Mouse (Mus musculus) E14TG2a.4 (cell line): ENCODE results near the gene Actl6b.

Source experiments
- H3K27me3 ChIP-seq: 2 replicates; pipeline ENCODE4 v1.6.1; 2014; ENCODE audit warnings: low read length, control low read depth; ENCODE audit not compliant: insufficient read depth
- H3K36me3 ChIP-seq: 2 replicates; pipeline ENCODE4 v1.6.1; 2014; ENCODE audit warnings: low read length, control low read depth; ENCODE audit not compliant: insufficient read depth
- H3K4me1 ChIP-seq: replicated peaks from 2 replicates; pipeline ENCODE4 v1.6.1; 2014; ENCODE audit warnings: low read depth, low read length, control low read depth
- H3K4me3 ChIP-seq: replicated peaks from 2 replicates; pipeline ENCODE4 v1.5.1; 2014; ENCODE audit warnings: mild to moderate bottlenecking, low read length
- H3K9me3 ChIP-seq: 2 replicates; pipeline ENCODE4 v1.6.1; 2014; ENCODE audit warnings: low read length, control low read depth
- CTCF ChIP-seq: conservative IDR thresholded peaks from 2 replicates; pipeline ENCODE4 v1.5.1; 2014; ENCODE audit warnings: low read length
- NANOG ChIP-seq: IDR thresholded peaks from 2 replicates; pipeline ENCODE4 v1.6.1; 2014; ENCODE audit warnings: borderline replicate concordance, low read length, mixed read lengths
- POU5F1 ChIP-seq: IDR thresholded peaks from 2 replicates; pipeline ENCODE4 v1.6.1; 2014; ENCODE audit warnings: low read length, borderline replicate concordance

Gene Actl6b

DNA sequence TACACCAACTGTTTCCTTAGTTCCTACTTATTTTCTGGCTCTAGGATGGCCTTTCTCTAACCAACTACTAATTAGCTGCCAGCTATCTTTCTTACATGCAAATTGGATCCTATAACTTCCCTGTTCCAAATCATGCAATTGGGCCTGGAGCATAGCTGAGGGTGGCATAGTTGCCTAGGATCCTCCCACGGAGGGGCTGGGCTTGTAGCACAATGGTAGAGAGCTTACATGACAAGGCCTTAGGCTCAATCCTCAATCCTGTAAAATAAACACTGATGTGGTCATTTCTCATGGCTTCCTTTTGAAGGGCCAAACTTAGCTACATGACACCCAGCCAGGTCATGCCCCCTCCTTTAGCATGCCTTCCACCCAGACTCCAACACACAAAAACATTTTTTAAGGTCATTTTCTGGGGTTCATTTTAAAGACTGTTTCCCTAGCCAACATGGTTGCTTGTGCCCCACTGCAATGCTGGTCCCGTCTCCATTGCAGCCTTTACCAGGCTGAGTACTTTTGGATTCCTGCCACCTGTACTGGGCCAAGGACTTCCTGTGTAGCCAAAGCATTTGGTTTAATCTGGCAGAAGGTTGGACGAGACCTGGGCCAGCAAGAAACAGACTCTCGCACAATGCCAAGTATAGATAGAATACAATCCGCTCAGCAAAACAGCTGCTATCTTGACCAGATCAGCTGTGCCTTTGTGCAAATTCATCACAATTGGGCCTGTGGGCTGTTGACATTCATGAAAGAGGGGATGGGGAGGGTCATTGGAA lies 11.4 kb upstream of the Actl6b start:
- Histone ChIP-seq H3K4me1 (0 out of 2 replicates have a peak, but pooled peaks cover 5% of the 10 kb centered on the region), H3K36me3 (no peaks in the 10 kb centered on the region), H3K9me3 (no peaks in the 10 kb centered on the region), H3K4me3 (no peak overlapping the region), H3K27me3 (0 out of 2 replicates have a peak, but pooled peaks cover 5% of the 10 kb centered on the region)
- TF ChIP-seq CTCF (no peak), POU5F1 (no peak), NANOG (no peak)

DNA sequence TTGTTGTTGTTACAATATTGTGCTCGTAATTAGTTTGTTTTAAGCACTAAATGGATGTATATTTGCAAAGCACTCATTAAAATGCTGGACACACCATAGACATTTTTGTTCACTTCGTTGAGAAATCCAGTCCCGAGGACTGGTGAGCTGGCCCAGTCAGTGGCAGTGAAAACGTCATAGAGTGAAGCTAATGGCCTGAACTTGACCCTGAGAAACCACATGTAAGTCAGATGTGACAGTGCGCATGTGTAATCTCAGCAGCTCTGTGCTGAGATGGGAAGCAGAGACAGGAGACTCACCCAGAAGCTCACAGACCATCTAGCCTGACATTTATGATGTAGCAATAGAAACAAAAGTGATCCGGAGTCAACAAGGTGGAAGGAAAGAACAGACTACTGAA lies 8.4 kb upstream of the Actl6b start:
- no peaks in the 10 kb centered on the region for H3K9me3 ChIP-seq
- TF ChIP-seq POU5F1: no peak
- H3K27me3 ChIP-seq: no peaks in the 10 kb centered on the region
- no peak overlapping the region for H3K4me3 ChIP-seq
- H3K36me3 ChIP-seq: no peaks in the 10 kb centered on the region
- H3K4me1 ChIP-seq: no peaks in the 10 kb centered on the region

DNA sequence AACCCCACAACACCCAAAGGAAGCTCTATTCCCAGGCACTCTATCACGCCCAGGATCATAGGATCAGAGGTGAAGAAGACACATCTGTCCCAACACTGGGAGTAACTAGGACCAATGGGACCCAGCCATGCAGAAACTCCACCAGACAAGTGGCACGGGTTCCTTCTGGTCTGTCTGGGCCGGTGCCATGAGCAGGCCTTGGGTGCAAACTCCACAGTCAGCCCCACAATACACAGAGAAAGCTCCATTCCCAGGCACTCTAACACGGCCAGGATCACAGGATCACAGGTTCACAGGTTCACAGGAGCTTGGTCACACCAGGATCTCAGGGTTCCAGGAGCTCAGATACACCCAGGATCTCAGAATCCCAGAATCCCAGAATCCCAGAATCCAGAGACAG lies 7.7 kb upstream of the Actl6b start:
- TF ChIP-seq POU5F1 (no peak), CTCF (no peak), NANOG (no peak)
- Histone ChIP-seq H3K27me3 (no peaks in the 10 kb centered on the region), H3K4me3 (no peak overlapping the region), H3K36me3 (no peaks in the 10 kb centered on the region), H3K4me1 (no peaks in the 10 kb centered on the region), H3K9me3 (no peaks in the 10 kb centered on the region)

DNA sequence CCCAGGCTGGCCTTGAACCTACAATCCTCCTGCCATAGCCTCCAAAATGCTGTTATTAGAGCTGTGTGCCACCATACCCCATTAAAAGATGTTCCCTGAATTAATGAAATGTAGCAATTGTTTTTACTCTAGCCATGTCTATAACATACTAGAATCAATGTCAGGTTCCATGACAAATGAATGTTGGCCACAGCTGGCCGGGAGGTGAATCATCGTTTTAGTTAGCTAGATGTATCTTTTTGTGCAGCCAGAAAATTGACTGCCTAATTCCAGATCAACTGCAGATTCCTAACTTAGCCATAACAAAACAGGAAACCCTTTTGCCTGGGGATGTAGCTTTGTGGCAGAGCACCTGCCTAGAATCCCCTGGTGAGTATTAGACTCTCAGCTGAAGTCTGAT lies 3.5 kb upstream of the Actl6b start:
- H3K27me3 ChIP-seq: peaks cover 19% of the 10 kb centered on the region
- no peak for TF ChIP-seq NANOG
- H3K9me3 ChIP-seq: no peaks in the 10 kb centered on the region
- H3K4me3 ChIP-seq: no peak overlapping the region
- peaks cover 17% of the 10 kb centered on the region for H3K4me1 ChIP-seq
- no peaks in the 10 kb centered on the region for H3K36me3 ChIP-seq

DNA sequence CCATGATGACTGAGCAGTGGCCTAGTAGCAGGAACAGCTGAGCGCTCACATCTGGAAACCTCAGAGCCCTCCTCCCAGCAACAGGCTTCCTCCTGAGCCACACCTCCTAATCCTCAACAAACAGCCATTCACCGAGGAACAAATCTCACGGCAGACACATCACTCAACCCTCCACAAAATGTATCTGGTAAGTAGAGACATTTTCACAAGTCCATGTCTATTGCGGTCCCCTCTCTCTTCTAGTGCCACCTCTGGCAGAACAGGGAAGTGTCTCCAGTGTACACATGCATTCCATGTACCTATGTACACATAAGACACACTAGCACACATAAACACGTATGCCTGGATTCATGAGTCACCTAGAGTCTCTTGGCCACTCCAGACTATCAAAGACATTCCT lies 2.2 kb upstream of the Actl6b start:
- Histone ChIP-seq H3K36me3 (no peaks in the 10 kb centered on the region), H3K9me3 (no peaks in the 10 kb centered on the region), H3K27me3 (peaks cover 31% of the 10 kb centered on the region), H3K4me3 (no peak overlapping the region), H3K4me1 (peaks cover 20% of the 10 kb centered on the region)
- TF ChIP-seq CTCF (peak; percentile 61), NANOG (no peak)

DNA sequence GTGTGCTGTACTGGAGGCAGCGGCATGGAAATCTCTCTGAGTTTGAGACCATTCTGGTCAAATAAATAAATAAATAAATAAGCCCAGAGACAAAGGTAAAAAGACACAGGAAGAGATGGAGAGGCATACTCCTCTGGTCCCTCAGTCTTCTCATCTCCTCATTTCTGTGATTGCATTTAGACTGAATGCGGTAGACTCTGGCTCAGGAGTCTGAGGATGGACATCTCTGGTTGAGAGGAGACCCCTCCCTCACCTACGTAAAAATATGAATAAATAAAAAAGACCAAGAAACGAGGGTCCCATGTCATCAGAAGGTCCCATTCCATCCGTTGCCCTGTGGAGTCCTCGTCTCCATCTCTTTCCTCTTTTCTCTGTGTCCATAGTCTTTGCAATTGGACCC lies 317 bp upstream of the Actl6b start:
- TF ChIP-seq CTCF (no peak), NANOG (no peak), POU5F1 (no peak)
- H3K36me3 ChIP-seq: no peaks in the 10 kb centered on the region
- H3K27me3 ChIP-seq: peaks cover 33% of the 10 kb centered on the region
- H3K9me3 ChIP-seq: no peaks in the 10 kb centered on the region
- no peak overlapping the region for H3K4me3 ChIP-seq
- H3K4me1 ChIP-seq: peaks cover 20% of the 10 kb centered on the region

DNA sequence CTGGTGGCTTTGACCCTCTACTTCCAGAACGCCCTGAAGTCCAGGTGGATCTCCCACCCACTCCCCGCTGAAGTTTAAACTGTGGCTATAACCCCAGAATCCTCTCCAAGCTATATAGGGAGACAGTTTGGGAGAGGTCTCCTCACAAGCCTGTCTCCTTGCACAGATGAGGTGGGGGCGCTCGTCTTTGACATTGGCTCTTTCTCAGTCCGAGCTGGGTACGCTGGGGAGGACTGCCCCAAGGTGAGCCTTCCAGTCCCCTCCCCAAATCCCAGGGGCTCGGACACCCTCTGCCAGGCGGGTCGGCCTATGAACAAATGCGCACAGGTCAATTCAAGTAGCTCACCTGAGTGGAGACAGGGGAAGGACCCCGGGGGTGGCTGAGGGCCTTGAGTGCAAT lies 581 bp downstream of the Actl6b start:
- Histone ChIP-seq H3K27me3 (peaks cover 39% of the 10 kb centered on the region), H3K4me3 (peak overlapping the region; percentile 54), H3K9me3 (no peaks in the 10 kb centered on the region), H3K4me1 (peaks cover 20% of the 10 kb centered on the region), H3K36me3 (no peaks in the 10 kb centered on the region)
- TF ChIP-seq CTCF (no peak), POU5F1 (no peak), NANOG (no peak)

DNA sequence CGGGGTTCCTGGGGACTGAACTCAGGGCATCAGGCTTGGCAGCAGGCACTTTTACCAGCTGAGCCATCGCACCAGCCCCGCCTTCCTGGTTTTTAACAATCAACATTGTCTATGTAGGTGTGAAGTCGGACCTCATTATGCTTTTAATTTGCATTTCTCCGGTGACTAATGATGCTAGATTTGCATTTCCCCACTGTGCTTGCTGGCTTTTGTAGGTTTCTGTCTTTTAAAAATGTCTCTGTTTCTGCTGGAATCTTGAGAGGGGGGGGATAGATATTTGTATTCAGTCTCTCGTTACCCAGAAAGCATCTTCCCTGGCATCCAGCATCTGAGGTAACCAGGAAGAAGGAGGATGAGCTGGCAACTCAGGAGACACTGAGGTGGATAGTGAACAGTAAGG lies 8.2 kb downstream of the Actl6b start:
- no peak for TF ChIP-seq POU5F1
- TF ChIP-seq CTCF: no peak
- no peak for TF ChIP-seq NANOG
- H3K27me3 ChIP-seq: peaks cover 24% of the 10 kb centered on the region
- H3K36me3 ChIP-seq: no peaks in the 10 kb centered on the region
- no peaks in the 10 kb centered on the region for H3K9me3 ChIP-seq
- H3K4me1 ChIP-seq: peaks cover 22% of the 10 kb centered on the region
- no peak overlapping the region for H3K4me3 ChIP-seq

DNA sequence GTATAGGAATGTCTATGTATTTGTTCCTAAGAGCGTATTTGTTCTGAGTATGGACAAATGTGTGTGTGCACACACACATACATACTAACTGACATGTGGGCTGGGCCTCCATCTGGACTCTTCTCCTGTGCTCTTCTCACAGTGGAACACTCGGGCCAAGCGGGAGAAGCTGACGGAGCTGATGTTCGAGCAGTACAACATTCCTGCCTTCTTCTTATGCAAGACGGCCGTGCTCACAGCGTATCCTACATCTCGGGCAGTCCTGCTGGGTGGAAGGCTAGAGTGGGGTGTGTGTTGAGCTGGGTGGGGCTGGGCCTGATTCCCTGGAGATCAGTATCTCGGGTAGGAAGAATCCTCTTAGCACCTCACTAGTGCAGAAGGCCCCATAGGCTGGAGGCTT lies 9.6 kb downstream of the Actl6b start:
- Histone ChIP-seq H3K4me3 (no peak overlapping the region), H3K9me3 (no peaks in the 10 kb centered on the region), H3K36me3 (no peaks in the 10 kb centered on the region), H3K27me3 (peaks cover 34% of the 10 kb centered on the region), H3K4me1 (peaks cover 28% of the 10 kb centered on the region)
- no peak for TF ChIP-seq NANOG
- TF ChIP-seq CTCF: no peak
